Mouse (Mus musculus) neural tube, embryonic 12.5 days (tissue): ENCODE data around the gene C130026I21Rik. TPM values are rescaled to one million over a fixed set of nuclear protein-coding genes. Genes with fewer than 3 reads are reported as not detected.

Experiments used
- ATAC-seq: fragments of 200-750 bp; cut with Nextera tagmentation; 2 replicates; pipeline ENCODE4 v1.8.0; 2017; ENCODE audit warnings: low read depth, mild to moderate bottlenecking, moderate TSS enrichment, moderate library complexity; ENCODE audit not compliant: low FRiP score
- H3K27ac ChIP-seq: fragments of 300-500 bp; sonication (generic); 2 replicates; pipeline ENCODE4 v1.5.1; 2016
- H3K27me3 ChIP-seq: fragments of 300-500 bp; sonication (generic); replicated peaks from 2 replicates; pipeline ENCODE4 v1.6.1; 2016; ENCODE audit warnings: mild to moderate bottlenecking
- H3K36me3 ChIP-seq: fragments of 300-500 bp; sonication (generic); 2 replicates; pipeline ENCODE4 v1.6.1; 2016; ENCODE audit warnings: mild to moderate bottlenecking
- H3K4me1 ChIP-seq: fragments of 300-500 bp; sonication (generic); 2 replicates; pipeline ENCODE4 v1.6.1; 2016
- H3K4me2 ChIP-seq: fragments of 300-500 bp; sonication (generic); replicated peaks from 2 replicates; pipeline ENCODE4 v1.6.1; 2016; ENCODE audit warnings: mild to moderate bottlenecking
- H3K4me3 ChIP-seq: fragments of 300-500 bp; sonication (generic); 2 replicates; pipeline ENCODE4 v1.5.1; 2016
- H3K9ac ChIP-seq: fragments of 300-500 bp; sonication (generic); 2 replicates; pipeline ENCODE4 v1.6.1; 2016; ENCODE audit warnings: mild to moderate bottlenecking
- H3K9me3 ChIP-seq: fragments of 300-500 bp; sonication (generic); 2 replicates; pipeline ENCODE4 v1.6.1; 2016; ENCODE audit warnings: mild to moderate bottlenecking
- WGBS: fragments of 180-500 bp; shearing (Covaris S2); methylation state at CpG from one replicate; pipeline ENCODE4 v1.1.7; 2016; 5-methylcytosine and 5-hydroxymethylcytosine counted together
- microRNA-seq: library from miRNA; unstranded; fragments of <30 nt; microRNA quantifications from one replicate; pipeline ENCODE4, GENCODE M21; 2017
- polyA plus RNA-seq: library from polyadenylated mRNA; unstranded; fragments of >200 nt; fragmentation: Nextera tagmentation; extraction: Ambion mirVana; gene quantifications from 2 replicates; pipeline ENCODE4 v1.2.1, GENCODE M21; 2016

The C130026I21Rik gene
- polyA plus RNA-seq, 1 experiment from 2014 or later = not detected

GRCm38 (mm10) chr1:84945950-84946349, 324.4 kb downstream of the C130026I21Rik start:
- no peak for ATAC-seq
- Histone ChIP-seq H3K36me3 (no peaks in the 10 kb centered on the region), H3K27ac (no peak overlapping the region), H3K4me2 (no peak overlapping the region), H3K27me3 (no peaks in the 10 kb centered on the region), H3K4me3 (no peak overlapping the region), H3K9ac (no peak overlapping the region), H3K9me3 (no peaks in the 10 kb centered on the region), H3K4me1 (no peaks in the 10 kb centered on the region)
- 89% methylated on average over 3 of the region's 3 CpGs for whole genome bisulfite sequencing

DNA sequence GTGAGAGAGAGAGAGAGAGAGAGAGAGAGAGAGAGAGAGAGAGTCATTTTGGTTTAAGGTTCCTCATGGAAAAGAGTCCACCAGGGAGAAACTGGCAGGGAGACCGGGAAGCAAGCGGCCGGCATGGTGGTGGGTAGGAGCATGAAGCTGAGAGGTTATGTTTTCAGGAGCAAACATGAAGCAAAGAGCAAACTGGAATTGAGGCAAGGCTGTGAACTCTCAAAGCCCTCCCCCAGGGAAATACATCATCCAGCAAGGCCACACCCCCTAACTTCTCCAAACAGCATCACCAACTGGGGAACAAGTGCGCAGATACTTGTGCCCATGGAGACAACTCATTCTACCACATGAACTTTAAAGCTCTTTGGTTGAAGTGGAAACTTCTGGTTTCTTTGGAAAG, 326.8 kb downstream of the C130026I21Rik start:
- Histone ChIP-seq H3K4me1 (no peaks in the 10 kb centered on the region), H3K4me3 (no peak overlapping the region), H3K9me3 (no peaks in the 10 kb centered on the region), H3K27ac (no peak overlapping the region), H3K9ac (no peak overlapping the region), H3K4me2 (no peak overlapping the region), H3K36me3 (no peaks in the 10 kb centered on the region), H3K27me3 (no peaks in the 10 kb centered on the region)
- ATAC-seq = no peak
- 94% methylated on average over 4 of the region's 4 CpGs for whole genome bisulfite sequencing

Small RNA genes lying within 50 kb of the gene (microRNA-seq; reads per million reads assigned to microRNA genes)
- gene Gm27907 = not detected

Other genes starting within 250 kb of the C130026I21Rik start
- gene Gm10553, start 170.4 kb downstream of the C130026I21Rik start, polyA plus RNA-seq = not detected in 2 replicates
- not detected in 2 replicates for gene A530032D15Rik, start 160.7 kb downstream of the C130026I21Rik start, polyA plus RNA-seq